Mouse (Mus musculus) right cerebral cortex, postnatal 25 days (tissue): ENCODE data around the gene Bnip2.

Experiments
- DNase-seq: peaks from one replicate; pipeline ENCODE4 v3.0.0; 2022

Gene Bnip2

DNA sequence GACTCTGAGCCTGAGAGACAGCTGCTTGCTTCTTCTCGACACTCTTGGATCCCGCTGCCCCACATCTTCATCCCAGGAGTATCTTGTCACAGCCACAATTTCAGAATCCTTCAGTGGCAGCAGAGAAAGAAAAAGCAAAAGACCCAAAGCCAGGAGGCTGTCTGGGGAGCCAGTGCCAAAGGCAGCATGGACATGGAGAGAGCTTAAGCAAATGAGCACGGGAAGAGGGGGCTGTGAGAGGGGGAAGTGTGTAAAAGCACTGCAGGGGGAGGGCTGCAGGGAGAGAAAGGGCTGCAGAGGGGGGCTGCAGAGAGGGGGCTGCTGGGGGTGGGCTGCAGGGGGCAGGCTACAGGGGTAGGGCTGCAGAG is 60.1 kb downstream of the Bnip2 start:
- DNase-seq: no peak

DNA sequence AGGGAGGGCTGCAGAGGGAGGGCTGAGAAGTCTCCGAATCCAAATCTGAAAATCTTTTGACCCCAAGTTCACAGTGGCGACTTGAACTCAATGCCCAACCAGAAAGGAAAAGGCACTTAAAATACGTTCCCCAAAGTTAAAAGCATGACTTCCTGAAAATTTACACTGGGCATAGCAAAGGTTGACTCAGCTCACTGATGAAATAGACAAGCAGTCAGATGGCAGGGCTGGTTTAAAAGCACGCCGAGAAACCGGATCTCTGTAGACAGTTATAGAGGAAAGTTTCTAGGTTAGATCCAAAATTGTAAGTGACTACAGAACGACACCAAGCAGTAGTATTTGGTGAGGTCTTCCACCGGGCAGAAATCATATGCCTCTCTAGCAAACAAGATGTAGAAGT is 60.6 kb downstream of the Bnip2 start:
- DNase-seq: no peak

DNA sequence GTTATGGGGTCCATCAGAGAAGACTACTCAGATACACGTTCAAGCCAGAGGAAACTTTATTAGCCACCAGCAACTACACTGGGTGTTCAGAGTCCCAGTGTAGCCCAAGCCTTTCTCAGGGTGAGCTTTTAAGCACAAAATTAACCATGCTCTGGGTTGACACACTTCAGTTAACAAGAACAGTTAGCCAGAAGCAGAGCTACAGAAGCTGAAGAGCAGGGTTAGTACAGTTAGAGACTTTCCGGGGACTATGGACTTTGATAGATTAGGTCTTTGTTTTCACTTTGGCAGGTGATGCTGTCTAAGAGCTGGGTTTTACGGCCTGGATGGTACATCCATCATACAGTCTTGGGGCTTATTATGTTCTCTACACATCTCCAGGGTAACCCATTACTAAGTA is 63.5 kb downstream of the Bnip2 start:
- DNase-seq: no peak

DNA sequence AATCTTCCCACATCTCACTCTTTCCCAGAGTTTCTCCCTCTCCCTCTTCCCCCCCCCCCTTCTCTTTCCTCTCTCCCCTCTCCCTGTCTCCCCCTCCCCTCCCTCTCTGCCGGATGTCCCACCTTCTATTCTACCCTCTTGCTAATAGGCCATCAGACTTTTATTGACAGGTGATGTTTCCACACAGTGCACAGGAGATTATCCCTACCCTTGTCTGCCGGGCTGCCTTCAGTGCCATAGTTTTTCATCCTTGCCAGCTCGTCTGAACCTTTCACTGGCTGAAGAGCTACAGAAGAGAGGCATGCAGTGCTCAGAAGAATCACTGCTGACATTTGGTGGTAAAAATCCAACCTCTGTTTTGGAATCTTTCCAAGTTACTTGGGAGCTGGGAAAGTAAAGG is 64.1 kb downstream of the Bnip2 start:
- no peak for DNase-seq
